Mouse (Mus musculus): ENCODE results near the gene Rhox10. TPM values are rescaled to one million over a fixed set of nuclear protein-coding genes. Genes with fewer than 3 reads are reported as not detected.

The Rhox10 gene
- polyA plus RNA-seq (2017; shearing (Covaris generic)), result not detected

GRCm38 (mm10) chrX:38066175-38066574, at the start of gene Rhox10:
TSS of gene Rhox10 (plus strand) at chrX:38066475.

GRCm38 (mm10) chrX:38018597-38018996, 47.7 kb upstream of the Rhox10 start, which contains the start of gene Btg1-ps1:
TSS of gene Btg1-ps1 (minus strand) at chrX:38018815.

DNA sequence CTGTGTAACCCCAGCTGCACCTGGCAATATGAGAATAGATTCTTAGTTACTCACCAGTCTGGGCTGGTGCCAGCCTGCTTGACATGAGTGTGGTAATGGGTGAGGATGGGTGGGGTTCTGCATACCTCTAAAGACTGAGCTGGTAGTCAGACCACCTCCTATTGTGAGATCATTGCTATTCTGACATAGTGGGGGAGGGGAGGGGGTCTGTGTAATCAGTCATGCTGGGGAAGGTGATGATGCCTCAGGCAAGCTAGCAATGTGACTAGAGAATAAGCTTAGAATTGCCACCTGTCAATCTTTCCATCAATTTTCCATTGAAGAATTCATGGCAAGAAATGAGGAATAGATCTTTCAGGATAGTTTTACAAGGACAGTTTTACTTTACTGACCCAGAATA, 23.3 kb upstream of the Rhox10 start, which contains the start of gene Btg1-ps2:
Gene Btg1-ps2, minus strand, starts transcription at position 101 of the 400 bp plus-strand sequence.

GRCm38 (mm10) chrX:38085041-38085440, 18.8 kb downstream of the Rhox10 start, which contains the start of gene Rhox11:
TSS of gene Rhox11 (minus strand) at chrX:38085141.

GRCm38 (mm10) chrX:38110807-38111206, 44.5 kb downstream of the Rhox10 start, which contains the start of gene Rhox12:
TSS of gene Rhox12 (minus strand) at chrX:38110907.

GRCm38 (mm10) chrX:38120982-38121381, 54.7 kb downstream of the Rhox10 start, which contains the start of gene Rhox13:
TSS of gene Rhox13 (plus strand) at chrX:38121219.

Other genes starting within 250 kb of the Rhox10 start
- not detected for gene Rhox6, start 239.6 kb upstream of the Rhox10 start, polyA plus RNA-seq (2017; shearing (Covaris generic))
- gene Rhox7a, start 234.8 kb upstream of the Rhox10 start, polyA plus RNA-seq (2017; shearing (Covaris generic)), result not detected
- gene Rhox8, start 187.5 kb upstream of the Rhox10 start, polyA plus RNA-seq (2017; shearing (Covaris generic)), result not detected
- gene Rhox7b, start 169.2 kb upstream of the Rhox10 start, polyA plus RNA-seq (2017; shearing (Covaris generic)), result not detected
- not detected for gene Rhox9, start 164.7 kb upstream of the Rhox10 start, polyA plus RNA-seq (2017; shearing (Covaris generic))
- gene Btg1-ps1, start 47.7 kb upstream of the Rhox10 start, polyA plus RNA-seq (2017; shearing (Covaris generic)), result not detected
- gene Btg1-ps2, start 23.4 kb upstream of the Rhox10 start, polyA plus RNA-seq (2017; shearing (Covaris generic)), result not detected
- gene Rhox11, start 18.7 kb downstream of the Rhox10 start, polyA plus RNA-seq (2017; shearing (Covaris generic)), result not detected
- not detected for gene Rhox12, start 44.4 kb downstream of the Rhox10 start, polyA plus RNA-seq (2017; shearing (Covaris generic))
- gene Rhox13, start 54.7 kb downstream of the Rhox10 start, polyA plus RNA-seq (2017; shearing (Covaris generic)), result not detected
- gene Zbtb33, start 123.3 kb downstream of the Rhox10 start, polyA plus RNA-seq (2017; shearing (Covaris generic)), result 2.0 TPM
- gene Tmem255a, start 186.0 kb downstream of the Rhox10 start, polyA plus RNA-seq (2017; shearing (Covaris generic)), result 0.73 TPM
- gene Atp1b4, start 249.7 kb downstream of the Rhox10 start, polyA plus RNA-seq (2017; shearing (Covaris generic)), result not detected

All from CD4-positive, CD25-positive, alpha-beta regulatory T cell (primary cell).